Mouse (Mus musculus) kidney, adult 2 months (tissue): Measurements from ENCODE around the gene Nudt13.

Experiments
- CTCF ChIP-seq: fragments of 200-500 bp; conservative IDR thresholded peaks from 2 replicates; pipeline ENCODE4 v1.5.1; 2011; ENCODE audit warnings: low read depth, mild to moderate bottlenecking, control low read depth, low read length, moderate library complexity, mixed read lengths; ENCODE audit not compliant: insufficient read depth, insufficient read length
- POLR2A ChIP-seq: fragments of 200-500 bp; IDR thresholded peaks from one replicate; pipeline ENCODE4 v1.6.1; 2011; ENCODE audit warnings: low read depth, low read length, control low read depth

- no peak for TF ChIP-seq CTCF
- no peak for TF ChIP-seq POLR2A
Measured at GRCm38 (mm10) chr14:20347441-20347990, 53.0 kb downstream of the Nudt13 start.
